Mouse (Mus musculus) cerebellum, adult 2 months (tissue): ENCODE results near the gene Hist3h2a.

Experiments
- CTCF ChIP-seq: fragments of 200-500 bp; IDR thresholded peaks from 2 replicates; pipeline ENCODE4 v1.5.1; 2011; ENCODE audit warnings: low read depth, mild to moderate bottlenecking, control low read depth, low read length, moderate library complexity, borderline replicate concordance; ENCODE audit not compliant: insufficient read depth
- POLR2A ChIP-seq: fragments of 200-500 bp; IDR thresholded peaks from 2 replicates; pipeline ENCODE4 v1.6.1; 2011; ENCODE audit warnings: low read length, control low read depth, borderline replicate concordance; ENCODE audit not compliant: insufficient read depth

DNA sequence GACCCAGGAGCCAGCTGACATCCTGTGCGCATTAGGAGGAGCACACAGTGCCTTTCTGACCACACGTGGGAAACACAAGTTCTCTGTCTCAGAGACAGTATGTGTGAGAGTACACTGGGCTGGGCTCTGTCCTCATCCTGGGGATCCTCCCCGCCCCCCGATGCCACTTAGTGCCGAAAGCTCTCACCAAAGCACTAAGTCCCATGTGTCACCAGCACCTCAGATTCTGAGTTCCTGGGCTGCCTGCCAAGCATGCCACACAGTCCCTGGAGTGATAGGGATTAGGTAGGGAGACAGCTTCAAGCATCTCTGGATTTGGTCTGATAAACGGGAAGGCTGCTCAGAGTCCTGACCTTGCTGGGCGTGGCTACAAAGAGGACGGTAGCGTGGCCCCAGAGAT is 36.3 kb downstream of the Hist3h2a start:
- TF ChIP-seq CTCF (no peak), POLR2A (no peak)
